Mouse (Mus musculus): ENCODE data around the gene Ddx43.

- no peak for TF ChIP-seq POLR2A (IDR thresholded peaks at IDR 0.05; ENCODE audit: borderline replicate concordance, control insufficient read depth, low read depth, low read length)
- TF ChIP-seq CTCF (IDR thresholded peaks at IDR 0.05; ENCODE audit: control insufficient read depth, insufficient read depth, low read length) = no peak
Observed at GRCm38 (mm10) chr9:78395630-78396351, at the start of gene Ddx43.
